Mouse (Mus musculus): ENCODE measurements around the gene Ppp1r10.
"Not testable (repeated sequence)": the region's sequence is repeated elsewhere in the genome, so short reads cannot be mapped to it uniquely, and the experiment has no call there.

Gene Ppp1r10

GRCm38 (mm10) chr17:35932608-35933007 is 16.4 kb downstream of the Ppp1r10 start:
- no peak for DNase-seq

- not testable (repeated sequence) for DNase-seq
Measured at GRCm38 (mm10) chr17:35935763-35936162, 19.5 kb downstream of the Ppp1r10 start.

GRCm38 (mm10) chr17:35937700-35938348 is 21.6 kb downstream of the Ppp1r10 start:
- DNase-seq: peak; percentile 76

- no peak for DNase-seq
Measured at GRCm38 (mm10) chr17:35939108-35939507, 22.9 kb downstream of the Ppp1r10 start.

- DNase-seq: no peak
Measured at GRCm38 (mm10) chr17:35939941-35940340, 23.7 kb downstream of the Ppp1r10 start.

- DNase-seq: peak; percentile 46
Measured at GRCm38 (mm10) chr17:35950946-35951345, 34.7 kb downstream of the Ppp1r10 start.

- not testable (repeated sequence) for DNase-seq
Measured at GRCm38 (mm10) chr17:35952559-35952958, 36.3 kb downstream of the Ppp1r10 start.

- no peak for DNase-seq
Measured at GRCm38 (mm10) chr17:35954665-35955064, 38.4 kb downstream of the Ppp1r10 start.

GRCm38 (mm10) chr17:35958533-35959223 is 42.4 kb downstream of the Ppp1r10 start:
- no peak for DNase-seq

- DNase-seq: no peak
Measured at GRCm38 (mm10) chr17:35963279-35963678, 47.0 kb downstream of the Ppp1r10 start.

- DNase-seq: no peak
Measured at GRCm38 (mm10) chr17:35967621-35968020, 51.4 kb downstream of the Ppp1r10 start.

GRCm38 (mm10) chr17:35969418-35970389 is 53.5 kb downstream of the Ppp1r10 start, which contains the start of gene Abcf1:
TSS of gene Abcf1 (minus strand) at chr17:35969761.
- peak; percentile 97 for DNase-seq

GRCm38 (mm10) chr17:35972131-35972530 is 55.9 kb downstream of the Ppp1r10 start:
- DNase-seq: no peak

GRCm38 (mm10) chr17:35978811-35979400 is 62.7 kb downstream of the Ppp1r10 start:
- DNase-seq: peak; percentile 95

GRCm38 (mm10) chr17:35979401-35980362 is 63.4 kb downstream of the Ppp1r10 start, which contains the start of the genes Gnl1 and Prr3:
TSS of gene Gnl1 (plus strand) at chr17:35979851.
TSS of gene Prr3 (minus strand) at chr17:35980236.
- peak; percentile 96 for DNase-seq

GRCm38 (mm10) chr17:35980363-35980754 is 64.1 kb downstream of the Ppp1r10 start:
- DNase-seq: no peak

GRCm38 (mm10) chr17:35981776-35982175 is 65.5 kb downstream of the Ppp1r10 start:
- DNase-seq: no peak
